Mouse (Mus musculus) testis, adult 2 months (tissue): ENCODE results near the gene BC037034. TPM values are rescaled to one million over a fixed set of nuclear protein-coding genes. Genes with fewer than 3 reads are reported as not detected.

Experiments
- H3K27ac ChIP-seq: fragments of 200-500 bp; 2 replicates; pipeline ENCODE4 v1.5.1; 2012; ENCODE audit warnings: low read depth, low read length; ENCODE audit not compliant: control insufficient read depth, insufficient read depth
- H3K27me3 ChIP-seq: fragments of 200-500 bp; 2 replicates; pipeline ENCODE4 v1.6.1; 2012; ENCODE audit warnings: mild to moderate bottlenecking, low read length, moderate library complexity; ENCODE audit not compliant: control insufficient read depth, insufficient read depth
- H3K36me3 ChIP-seq: fragments of 200-500 bp; 2 replicates; pipeline ENCODE4 v1.6.1; 2012; ENCODE audit warnings: mild to moderate bottlenecking, low read length; ENCODE audit not compliant: control insufficient read depth, insufficient read depth
- H3K4me1 ChIP-seq: fragments of 200-500 bp; 2 replicates; pipeline ENCODE4 v1.6.1; 2012; ENCODE audit warnings: low read length; ENCODE audit not compliant: control insufficient read depth, insufficient read depth
- H3K4me3 ChIP-seq: fragments of 200-500 bp; 2 replicates; pipeline ENCODE4 v1.5.1; 2012; ENCODE audit warnings: low read depth, mild to moderate bottlenecking, low read length, moderate library complexity, mixed read lengths; ENCODE audit not compliant: control insufficient read depth
- CTCF ChIP-seq: fragments of 200-500 bp; IDR thresholded peaks from 2 replicates; pipeline ENCODE4 v1.5.1; 2012; ENCODE audit warnings: low read depth, mild to moderate bottlenecking, inconsistent platforms, low read length, moderate library complexity; ENCODE audit not compliant: control insufficient read depth, insufficient read depth, insufficient replicate concordance
- POLR2A ChIP-seq: fragments of 200-500 bp; IDR thresholded peaks from 2 replicates; pipeline ENCODE4 v1.6.1; 2012; ENCODE audit warnings: low read depth, mild to moderate bottlenecking, inconsistent platforms, low read length, moderate library complexity; ENCODE audit not compliant: control insufficient read depth
- polyA plus RNA-seq: library from polyadenylated mRNA; depleted of rRNA; stranded (reverse); fragments of >200 nt; gene quantifications from 2 replicates; pipeline ENCODE4 v1.2.3, GENCODE M21; 2012

Gene BC037034
- polyA plus RNA-seq, 1 experiment, result 60.7 TPM

GRCm38 (mm10) chr5:138272409-138272923, 8.6 kb upstream of the BC037034 start, which contains the start of gene Gal3st4:
TSS of gene Gal3st4 (minus strand) at chr5:138272840.
- Histone ChIP-seq H3K4me3 (no peak within 1 kb of the TSS), H3K27ac (no peak within 1 kb of the TSS), H3K27me3 (no peaks in the 10 kb centered on the region), H3K4me1 (peaks cover 9% of the 10 kb centered on the region; the same call in 1 of the 2 replicates), H3K36me3 (no peaks in the 10 kb centered on the region)
- no peak for TF ChIP-seq CTCF
- no peak for TF ChIP-seq POLR2A

- Histone ChIP-seq H3K36me3 (no peaks in the 10 kb centered on the region), H3K4me1 (peaks cover 9% of the 10 kb centered on the region; the same call in 1 of the 2 replicates), H3K27me3 (no peaks in the 10 kb centered on the region), H3K27ac (no peak overlapping the region), H3K4me3 (no peak overlapping the region)
- no peak for TF ChIP-seq POLR2A
- TF ChIP-seq CTCF, result no peak
These were observed 7.4 kb upstream of the BC037034 start for GRCm38 (mm10) chr5:138271232-138271631.

- no peaks in the 10 kb centered on the region; the same call in 1 of the 2 replicates for H3K36me3 ChIP-seq
- TF ChIP-seq POLR2A (no peak), CTCF (no peak)
- no peak overlapping the region for H3K4me3 ChIP-seq
- no peaks in the 10 kb centered on the region for H3K27me3 ChIP-seq
- peaks cover 2% of the 10 kb centered on the region; the same call in 1 of the 2 replicates for H3K4me1 ChIP-seq
- H3K27ac ChIP-seq, result no peak overlapping the region
These were observed 5.1 kb upstream of the BC037034 start for GRCm38 (mm10) chr5:138268980-138269379.

- H3K27me3 ChIP-seq, result no peaks in the 10 kb centered on the region
- H3K27ac ChIP-seq, result no peak overlapping the region
- peaks cover 8% of the 10 kb centered on the region for H3K4me1 ChIP-seq
- no peak overlapping the region for H3K4me3 ChIP-seq
- H3K36me3 ChIP-seq, result no peaks in the 10 kb centered on the region; the same call in 1 of the 2 replicates
- TF ChIP-seq POLR2A (no peak), CTCF (no peak)
These were observed 3.3 kb upstream of the BC037034 start for GRCm38 (mm10) chr5:138267114-138267513.

- H3K27me3 ChIP-seq, result no peaks in the 10 kb centered on the region
- TF ChIP-seq POLR2A (no peak), CTCF (no peak)
- peaks cover 8% of the 10 kb centered on the region for H3K4me1 ChIP-seq
- H3K36me3 ChIP-seq, result peaks cover 3% of the 10 kb centered on the region
- no peak overlapping the region for H3K27ac ChIP-seq
- no peak overlapping the region for H3K4me3 ChIP-seq
These were observed 1.9 kb upstream of the BC037034 start for GRCm38 (mm10) chr5:138265712-138266111.

- peak overlapping the region; percentile 95 for H3K4me3 ChIP-seq
- H3K27ac ChIP-seq, result peak overlapping the region; percentile 10
- peaks cover 3% of the 10 kb centered on the region for H3K36me3 ChIP-seq
- no peaks in the 10 kb centered on the region for H3K27me3 ChIP-seq
- H3K4me1 ChIP-seq, result peaks cover 8% of the 10 kb centered on the region
- TF ChIP-seq CTCF (no peak), POLR2A (no peak)
These were observed 360 bp upstream of the BC037034 start for GRCm38 (mm10) chr5:138264207-138264578.

- no peak overlapping the region for H3K27ac ChIP-seq
- H3K4me3 ChIP-seq, result peak overlapping the region; percentile 95
- no peaks in the 10 kb centered on the region for H3K27me3 ChIP-seq
- TF ChIP-seq POLR2A (no peak), CTCF (no peak)
- peaks cover 8% of the 10 kb centered on the region for H3K4me1 ChIP-seq
- H3K36me3 ChIP-seq, result peaks cover 3% of the 10 kb centered on the region
These were observed 1.1 kb downstream of the BC037034 start for GRCm38 (mm10) chr5:138262582-138263240.

GRCm38 (mm10) chr5:138262001-138262400, 1.8 kb downstream of the BC037034 start:
- TF ChIP-seq POLR2A (no peak), CTCF (no peak)
- Histone ChIP-seq H3K4me1 (peaks cover 8% of the 10 kb centered on the region), H3K27ac (no peak overlapping the region), H3K4me3 (no peak overlapping the region), H3K27me3 (no peaks in the 10 kb centered on the region), H3K36me3 (peaks cover 3% of the 10 kb centered on the region)
